Mouse (Mus musculus): ENCODE measurements at regions not wholly inside any gene's neighbourhood (a gene's known extent, or its start where the extent isn't known, plus 50 kb on each side); places are given as distances from the start of the nearest gene placed in this dataset.

GRCm38 (mm10) chr7:71873817-71874216 is 432.6 kb downstream of the Mctp2 start:
- 87% methylated on average over 5 of the region's 5 CpGs for WGBS
- TF ChIP-seq POLR2A (IDR thresholded peaks at IDR 0.05; ENCODE audit: insufficient read depth, low read depth, low read length), result no peak
- no peak for TF ChIP-seq CTCF (IDR thresholded peaks at IDR 0.05; ENCODE audit: insufficient read depth, low read depth, low read length)
- H3K27ac ChIP-seq (ENCODE audit: insufficient read depth, low read depth, low read length), result no peak overlapping the region
- no peak overlapping the region for H3K4me3 ChIP-seq (ENCODE audit: insufficient read depth, low read depth, low read length)
- H3K4me1 ChIP-seq (ENCODE audit: control insufficient read depth, insufficient read depth, low read length), result no peaks in the 10 kb centered on the region

GRCm38 (mm10) chr7:71872912-71873311 is 433.5 kb downstream of the Mctp2 start:
- Histone ChIP-seq H3K27ac (ENCODE audit: insufficient read depth, low read depth, low read length) (no peak overlapping the region), H3K4me1 (ENCODE audit: control insufficient read depth, insufficient read depth, low read length) (no peaks in the 10 kb centered on the region), H3K4me3 (ENCODE audit: insufficient read depth, low read depth, low read length) (no peak overlapping the region)
- WGBS, result 82% methylated on average over 6 of the region's 6 CpGs
- no peak for TF ChIP-seq POLR2A (IDR thresholded peaks at IDR 0.05; ENCODE audit: insufficient read depth, low read depth, low read length)
- no peak for TF ChIP-seq CTCF (IDR thresholded peaks at IDR 0.05; ENCODE audit: insufficient read depth, low read depth, low read length)

GRCm38 (mm10) chr7:71867090-71867489 is 439.3 kb downstream of the Mctp2 start:
- WGBS, result 28% methylated on average over 3 of the region's 3 CpGs
- Histone ChIP-seq H3K4me1 (ENCODE audit: control insufficient read depth, insufficient read depth, low read length) (0 out of 2 replicates have a peak, but pooled peaks cover 3% of the 10 kb centered on the region), H3K4me3 (ENCODE audit: insufficient read depth, low read depth, low read length) (no peak overlapping the region), H3K27ac (ENCODE audit: insufficient read depth, low read depth, low read length) (no peak overlapping the region)
- TF ChIP-seq CTCF (IDR thresholded peaks at IDR 0.05; ENCODE audit: insufficient read depth, low read depth, low read length) (no peak), POLR2A (IDR thresholded peaks at IDR 0.05; ENCODE audit: insufficient read depth, low read depth, low read length) (no peak)

- Histone ChIP-seq H3K4me1 (ENCODE audit: control insufficient read depth, insufficient read depth, low read length) (0 out of 2 replicates have a peak, but pooled peaks cover 3% of the 10 kb centered on the region), H3K4me3 (ENCODE audit: insufficient read depth, low read depth, low read length) (no peak overlapping the region), H3K27ac (ENCODE audit: insufficient read depth, low read depth, low read length) (no peak overlapping the region)
- TF ChIP-seq POLR2A (IDR thresholded peaks at IDR 0.05; ENCODE audit: insufficient read depth, low read depth, low read length), result no peak
- no peak for TF ChIP-seq CTCF (IDR thresholded peaks at IDR 0.05; ENCODE audit: insufficient read depth, low read depth, low read length)
- WGBS, result 41% methylated on average over 15 of the region's 15 CpGs
Measured at GRCm38 (mm10) chr7:71865371-71866166, 440.8 kb downstream of the Mctp2 start.

GRCm38 (mm10) chr7:71852864-71853263 is 453.5 kb downstream of the Mctp2 start:
- TF ChIP-seq CTCF (IDR thresholded peaks at IDR 0.05; ENCODE audit: insufficient read depth, low read depth, low read length) (no peak), POLR2A (IDR thresholded peaks at IDR 0.05; ENCODE audit: insufficient read depth, low read depth, low read length) (no peak)
- no peak overlapping the region for H3K4me3 ChIP-seq (ENCODE audit: insufficient read depth, low read depth, low read length)
- H3K4me1 ChIP-seq (ENCODE audit: control insufficient read depth, insufficient read depth, low read length), result no peaks in the 10 kb centered on the region
- WGBS, result 93% methylated on average over 3 of the region's 3 CpGs
- H3K27ac ChIP-seq (ENCODE audit: insufficient read depth, low read depth, low read length), result no peak overlapping the region

GRCm38 (mm10) chr7:71849174-71849573 is 457.2 kb downstream of the Mctp2 start:
- TF ChIP-seq CTCF (IDR thresholded peaks at IDR 0.05; ENCODE audit: insufficient read depth, low read depth, low read length) (no peak), POLR2A (IDR thresholded peaks at IDR 0.05; ENCODE audit: insufficient read depth, low read depth, low read length) (no peak)
- 75% methylated on average over 6 of the region's 6 CpGs for WGBS
- Histone ChIP-seq H3K4me3 (ENCODE audit: insufficient read depth, low read depth, low read length) (no peak overlapping the region), H3K4me1 (ENCODE audit: control insufficient read depth, insufficient read depth, low read length) (no peaks in the 10 kb centered on the region), H3K27ac (ENCODE audit: insufficient read depth, low read depth, low read length) (no peak overlapping the region)

- no peak for TF ChIP-seq CTCF (IDR thresholded peaks at IDR 0.05; ENCODE audit: insufficient read depth, low read depth, low read length)
- no peak for TF ChIP-seq POLR2A (IDR thresholded peaks at IDR 0.05; ENCODE audit: insufficient read depth, low read depth, low read length)
- Histone ChIP-seq H3K4me3 (ENCODE audit: insufficient read depth, low read depth, low read length) (no peak overlapping the region), H3K4me1 (ENCODE audit: control insufficient read depth, insufficient read depth, low read length) (no peaks in the 10 kb centered on the region), H3K27ac (ENCODE audit: insufficient read depth, low read depth, low read length) (no peak overlapping the region)
- 83% methylated on average over 6 of the region's 6 CpGs for WGBS
Measured at GRCm38 (mm10) chr7:71837845-71838244, 468.6 kb downstream of the Mctp2 start.

- Histone ChIP-seq H3K4me1 (ENCODE audit: control insufficient read depth, insufficient read depth, low read length) (no peaks in the 10 kb centered on the region), H3K27ac (ENCODE audit: insufficient read depth, low read depth, low read length) (no peak overlapping the region), H3K4me3 (ENCODE audit: insufficient read depth, low read depth, low read length) (no peak overlapping the region)
- WGBS, result 90% methylated on average over 3 of the region's 3 CpGs
- TF ChIP-seq POLR2A (IDR thresholded peaks at IDR 0.05; ENCODE audit: insufficient read depth, low read depth, low read length) (no peak), CTCF (IDR thresholded peaks at IDR 0.05; ENCODE audit: insufficient read depth, low read depth, low read length) (no peak)
Measured at GRCm38 (mm10) chr7:71831790-71832525, 474.4 kb downstream of the Mctp2 start.

- Histone ChIP-seq H3K27ac (ENCODE audit: insufficient read depth, low read depth, low read length) (no peak overlapping the region), H3K4me3 (ENCODE audit: insufficient read depth, low read depth, low read length) (no peak overlapping the region), H3K4me1 (ENCODE audit: control insufficient read depth, insufficient read depth, low read length) (no peaks in the 10 kb centered on the region)
- no peak for TF ChIP-seq POLR2A (IDR thresholded peaks at IDR 0.05; ENCODE audit: insufficient read depth, low read depth, low read length)
- WGBS, result 70% methylated on average over 6 of the region's 6 CpGs
Measured at GRCm38 (mm10) chr7:71829567-71829966, 476.8 kb downstream of the Mctp2 start.

All from olfactory bulb, adult 2 months (tissue).